Mouse (Mus musculus) layer of hippocampus, adult 2 months (tissue): Measurements from ENCODE around the gene Pard3b. TPM values are rescaled to one million over a fixed set of nuclear protein-coding genes. Genes with fewer than 3 reads are reported as not detected.
A peak's percentile ranks its signal among the peaks of the same experiment; 100 is the strongest.

Experiments used
- DNase-seq, 2 experiments: peaks; one replicate each; pipeline ENCODE4 v3.0.0; 2022; ENCODE audit warnings: low spot score in 2 of 2
- H3K27ac ChIP-seq: fragments of 200-600 bp; 2 replicates; pipeline ENCODE4 v1.8.1; 2022
- H3K4me3 ChIP-seq: fragments of 200-600 bp; 2 replicates; pipeline ENCODE4 v1.8.1; 2022; ENCODE audit warnings: mild to moderate bottlenecking
- CTCF ChIP-seq: fragments of 200-600 bp; conservative IDR thresholded peaks from 2 replicates; pipeline ENCODE4 v1.8.1; 2022; ENCODE audit warnings: antibody characterized with exemption, mild to moderate bottlenecking, moderate library complexity
- total RNA-seq, 2 experiments: library from RNA; stranded (reverse); gene quantifications; 2 replicates each; pipeline ENCODE4 v1.2.3; 2021

Gene Pard3b
- total RNA-seq, 2 experiments from 2014 or later = 4.6 to 6.9 TPM

GRCm38 (mm10) chr1:61903271-61904007 lies 264.8 kb downstream of the Pard3b start:
- DNase-seq = no peak
- Histone ChIP-seq H3K4me3 (no peak overlapping the region), H3K27ac (no peak overlapping the region)
- no peak for TF ChIP-seq CTCF

DNA sequence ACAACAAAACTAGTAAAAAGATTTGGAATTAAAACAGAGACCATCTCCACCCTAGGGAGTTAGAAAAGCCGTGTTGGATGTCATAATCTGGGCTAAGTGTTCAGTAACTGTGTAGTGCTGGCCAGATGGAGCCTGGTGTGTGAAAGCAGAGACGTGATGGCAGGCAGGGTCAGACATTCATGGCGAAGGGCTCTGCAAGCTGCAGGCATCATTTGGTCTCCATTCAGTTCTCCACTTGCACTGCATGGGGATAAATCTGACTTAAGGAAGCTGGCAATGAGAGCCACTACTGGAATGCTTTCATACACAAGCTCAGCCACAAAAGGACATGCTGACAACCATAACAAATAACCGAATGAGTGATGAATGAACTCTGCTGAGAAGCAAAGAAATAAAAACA lies 265.4 kb downstream of the Pard3b start:
- TF ChIP-seq CTCF = no peak
- H3K4me3 ChIP-seq = no peak overlapping the region
- H3K27ac ChIP-seq = no peak overlapping the region
- no peak for DNase-seq

- no peak overlapping the region for H3K4me3 ChIP-seq
- TF ChIP-seq CTCF = no peak
- DNase-seq = no peak
- no peak overlapping the region for H3K27ac ChIP-seq
These were observed 274.3 kb downstream of the Pard3b start for GRCm38 (mm10) chr1:61912931-61913330.

- no peak overlapping the region for H3K4me3 ChIP-seq
- peak; percentile 17 to 21 for DNase-seq
- peak; percentile 85 for TF ChIP-seq CTCF
- H3K27ac ChIP-seq = no peak overlapping the region
These were observed 286.3 kb downstream of the Pard3b start for GRCm38 (mm10) chr1:61924958-61925357.

DNA sequence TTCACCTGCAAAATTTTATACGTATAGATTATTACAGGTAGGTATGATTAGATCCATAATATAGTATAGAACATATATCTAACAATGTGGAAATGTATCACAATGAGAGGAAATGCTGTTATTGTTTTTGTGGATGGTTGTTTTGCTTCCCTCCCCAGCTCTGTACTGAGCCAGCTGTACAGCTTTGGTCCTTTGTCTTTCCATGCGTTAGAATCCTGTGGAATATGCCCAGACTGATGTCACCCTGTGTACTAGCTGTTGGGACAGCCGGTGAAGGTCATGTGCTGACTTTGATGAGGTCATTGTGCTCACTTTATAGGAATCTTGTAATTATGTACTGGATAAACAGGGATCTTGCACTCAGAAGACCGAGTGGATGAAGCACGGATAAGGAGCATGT lies 286.9 kb downstream of the Pard3b start:
- Histone ChIP-seq H3K27ac (no peak overlapping the region), H3K4me3 (no peak overlapping the region)
- no peak for DNase-seq
- no peak for TF ChIP-seq CTCF

DNA sequence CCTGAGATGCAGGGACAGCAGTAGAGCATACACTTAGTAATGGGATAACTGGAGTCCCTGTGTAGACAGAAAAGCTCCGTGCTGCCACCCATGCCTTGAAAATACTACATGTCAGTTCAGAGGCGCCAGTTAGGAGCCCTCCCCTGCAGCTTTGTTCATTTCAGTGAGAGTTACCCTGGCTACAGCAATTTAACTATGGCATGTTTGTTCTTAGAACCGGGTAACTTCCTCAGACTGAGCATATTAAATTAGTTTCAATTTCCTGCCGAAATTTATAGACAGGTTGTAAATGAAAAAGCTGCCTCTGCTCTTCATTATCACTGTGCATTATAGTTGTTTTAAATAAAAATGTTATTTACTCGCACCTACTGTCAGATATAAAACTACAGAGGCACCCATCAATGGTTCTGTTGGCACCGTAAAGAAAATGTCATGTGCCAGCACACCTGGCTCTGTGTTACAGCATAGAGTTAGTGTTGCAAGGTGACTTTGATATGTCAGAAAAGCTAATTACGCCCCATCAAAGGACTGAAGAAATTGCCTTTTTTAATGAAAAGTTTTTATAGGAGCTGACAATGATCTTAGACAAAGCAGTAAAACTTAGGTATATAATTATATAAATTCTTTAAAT lies 289.6 kb downstream of the Pard3b start:
- DNase-seq = no peak
- Histone ChIP-seq H3K27ac (no peak overlapping the region), H3K4me3 (no peak overlapping the region; the same call in 1 of the 2 replicates)
- peak; percentile 49 for TF ChIP-seq CTCF

GRCm38 (mm10) chr1:61933574-61933973 lies 294.9 kb downstream of the Pard3b start:
- no peak overlapping the region for H3K4me3 ChIP-seq
- no peak for DNase-seq
- no peak for TF ChIP-seq CTCF
- no peak overlapping the region for H3K27ac ChIP-seq

DNA sequence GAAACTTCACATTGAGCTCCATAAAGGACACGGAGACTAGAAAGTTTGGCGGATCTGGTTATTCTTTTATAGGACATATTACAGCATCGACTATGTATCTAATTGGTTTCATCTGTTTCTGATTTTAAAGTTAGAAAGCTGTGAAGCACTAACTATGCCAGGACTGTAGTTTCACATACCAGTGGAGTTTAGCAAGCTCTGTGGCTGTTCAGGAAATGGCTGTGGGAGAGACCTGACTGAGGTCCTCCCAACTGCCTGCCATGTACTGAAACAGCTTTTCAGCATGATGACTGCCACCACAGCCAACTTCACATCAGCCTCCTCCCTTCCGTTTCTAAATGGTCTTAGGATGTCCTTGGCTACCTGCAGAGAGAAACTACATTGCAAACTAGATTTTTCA lies 296.1 kb downstream of the Pard3b start:
- no peak overlapping the region for H3K27ac ChIP-seq
- no peak for TF ChIP-seq CTCF
- H3K4me3 ChIP-seq = no peak overlapping the region
- no peak for DNase-seq

GRCm38 (mm10) chr1:61939882-61940281 lies 301.3 kb downstream of the Pard3b start:
- TF ChIP-seq CTCF = no peak
- Histone ChIP-seq H3K27ac (no peak overlapping the region), H3K4me3 (no peak overlapping the region)
- DNase-seq = no peak

DNA sequence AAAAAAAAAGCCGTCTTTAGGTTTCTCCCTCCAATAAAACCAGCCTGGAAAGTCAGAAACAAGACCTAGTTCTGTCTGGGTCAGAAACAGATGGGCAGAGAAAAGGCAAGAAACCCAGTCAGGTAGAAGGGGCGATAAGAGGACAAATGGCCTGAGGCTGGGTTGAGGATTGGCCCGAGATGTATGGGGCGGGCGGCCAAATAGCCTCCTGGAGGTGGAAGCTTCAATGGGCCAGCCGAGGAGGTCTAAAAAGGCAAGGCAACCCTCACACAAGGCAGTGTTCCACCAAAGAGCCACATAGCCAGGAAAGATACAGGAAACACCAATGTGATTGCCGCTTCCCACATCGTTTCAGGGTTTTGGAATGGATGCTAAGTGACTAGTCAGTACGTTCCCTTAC lies 322.9 kb downstream of the Pard3b start:
- no peak for TF ChIP-seq CTCF
- no peak for DNase-seq

GRCm38 (mm10) chr1:61962571-61962970 lies 323.9 kb downstream of the Pard3b start:
- no peak for TF ChIP-seq CTCF
- no peak overlapping the region for H3K27ac ChIP-seq
- no peak overlapping the region for H3K4me3 ChIP-seq
- DNase-seq = no peak

More for the DNA sequence above, 322.9 kb downstream of the Pard3b start:
- Histone ChIP-seq H3K4me3 (no peak overlapping the region), H3K27ac (no peak overlapping the region)

DNA sequence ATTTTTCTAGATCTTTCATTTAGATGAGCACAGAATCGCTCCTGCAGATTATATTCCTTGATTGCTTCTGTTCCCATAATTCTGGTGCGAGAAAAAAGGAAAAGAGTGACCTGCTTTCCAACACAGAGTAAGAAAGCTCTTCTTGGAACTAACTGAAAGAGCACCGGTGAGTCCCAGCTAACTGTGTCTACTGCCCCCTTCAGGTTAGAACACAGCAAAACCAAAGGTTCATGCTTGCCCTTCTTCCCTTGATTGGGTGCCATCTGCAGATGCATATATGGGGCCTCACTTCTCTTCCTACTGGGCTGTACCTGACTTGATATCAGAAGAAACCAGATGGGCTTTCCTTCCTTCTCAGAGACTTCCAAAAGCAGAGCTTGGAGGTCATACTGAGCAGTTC lies 328.5 kb downstream of the Pard3b start:
- no peak for DNase-seq
- TF ChIP-seq CTCF = peak; percentile 70
- H3K4me3 ChIP-seq = no peak overlapping the region
- H3K27ac ChIP-seq = no peak overlapping the region

DNA sequence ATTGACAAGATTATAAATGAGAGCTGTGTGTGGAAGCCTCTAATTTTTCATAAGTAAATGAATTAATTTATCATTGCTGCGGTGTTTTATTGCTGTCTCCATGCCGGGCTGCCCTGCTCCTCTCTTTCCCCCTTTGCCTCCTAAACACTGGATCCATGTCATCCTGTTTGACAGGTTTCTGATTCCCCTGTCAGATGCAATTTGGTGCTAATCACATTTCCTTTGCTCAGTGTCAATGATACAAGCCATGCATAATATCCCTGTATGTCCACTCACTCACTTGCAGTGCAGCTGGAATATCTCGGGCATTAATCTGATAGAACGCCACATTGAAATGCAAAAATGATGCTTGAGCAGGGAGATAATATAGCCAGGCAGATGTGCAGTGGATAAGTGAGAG lies 329.2 kb downstream of the Pard3b start:
- H3K4me3 ChIP-seq = no peak overlapping the region
- DNase-seq = no peak

DNA sequence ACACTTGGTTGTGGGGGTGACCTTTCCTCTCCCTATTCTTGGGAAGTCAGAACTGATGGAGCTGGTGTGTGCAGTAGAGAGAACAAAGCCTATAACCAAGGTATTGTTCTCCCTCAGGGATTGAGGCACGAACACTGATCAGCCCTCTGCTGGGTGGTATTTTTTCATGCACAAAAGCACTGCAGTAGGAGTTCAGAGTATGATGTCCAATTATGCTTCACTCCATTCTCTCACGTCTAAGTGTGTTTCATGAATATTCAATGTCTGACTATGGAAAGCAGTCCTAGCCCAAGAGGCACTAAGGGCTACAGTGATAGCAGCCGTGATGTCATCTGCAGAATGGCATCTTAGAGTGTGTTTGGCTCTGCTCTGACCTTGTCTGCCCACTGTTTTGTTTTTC lies 359.1 kb downstream of the Pard3b start:
- no peak for DNase-seq
- H3K4me3 ChIP-seq = no peak overlapping the region
- H3K27ac ChIP-seq = no peak overlapping the region
- TF ChIP-seq CTCF = no peak; the same call in 1 of the 2 replicates

More for the DNA sequence above, 329.2 kb downstream of the Pard3b start:
- H3K27ac ChIP-seq = no peak overlapping the region
- no peak for TF ChIP-seq CTCF
